Mouse (Mus musculus) activated CD4-positive, CD25-positive, alpha-beta regulatory T cell, adult 4 months (primary cell): ENCODE results near the gene Zfp385a. TPM values are rescaled to one million over a fixed set of nuclear protein-coding genes. Genes with fewer than 3 reads are reported as not detected.

Experiments
- ATAC-seq: one replicate; pipeline ENCODE4 v1.8.0; 2017
- polyA plus RNA-seq, 2 experiments: library from polyadenylated mRNA; unstranded; fragments of 100-300 nt; shearing (Covaris generic); gene quantifications; one replicate each; pipeline ENCODE4 v1.2.1; 2017

Gene Zfp385a
- polyA plus RNA-seq, 2 experiments from 2014 or later, result not detected

GRCm38 (mm10) chr15:103362950-103363349 lies 23.1 kb upstream of the Zfp385a start:
- ATAC-seq, result no peak

- ATAC-seq, result no peak
Measured at GRCm38 (mm10) chr15:103362333-103362732, 22.4 kb upstream of the Zfp385a start.

DNA sequence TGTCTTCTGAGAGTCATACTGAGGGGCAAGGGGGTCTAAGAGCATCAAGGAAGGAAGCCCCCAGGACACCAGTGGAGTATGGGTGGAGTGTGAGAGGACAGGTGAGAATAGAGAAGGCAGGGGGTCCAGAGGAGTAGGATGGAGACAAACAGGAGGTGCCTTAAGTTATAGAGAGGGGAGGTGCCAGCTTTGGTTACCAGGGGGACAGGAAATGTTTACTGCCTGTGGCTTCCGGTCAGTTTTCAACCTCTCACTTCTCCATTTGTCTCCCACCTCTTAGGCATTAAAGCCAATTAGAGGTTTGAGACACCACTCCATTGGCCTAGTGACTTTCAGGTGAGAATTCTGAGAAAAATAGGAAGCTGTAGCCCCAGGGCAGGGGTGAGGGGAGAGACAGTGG lies 21.4 kb upstream of the Zfp385a start:
- no peak for ATAC-seq

- no peak for ATAC-seq
Measured at GRCm38 (mm10) chr15:103359869-103360602, 20.1 kb upstream of the Zfp385a start.

- ATAC-seq, result no peak
Measured at GRCm38 (mm10) chr15:103359122-103359510, 19.2 kb upstream of the Zfp385a start.

GRCm38 (mm10) chr15:103358278-103359121 lies 18.6 kb upstream of the Zfp385a start:
- no peak for ATAC-seq

DNA sequence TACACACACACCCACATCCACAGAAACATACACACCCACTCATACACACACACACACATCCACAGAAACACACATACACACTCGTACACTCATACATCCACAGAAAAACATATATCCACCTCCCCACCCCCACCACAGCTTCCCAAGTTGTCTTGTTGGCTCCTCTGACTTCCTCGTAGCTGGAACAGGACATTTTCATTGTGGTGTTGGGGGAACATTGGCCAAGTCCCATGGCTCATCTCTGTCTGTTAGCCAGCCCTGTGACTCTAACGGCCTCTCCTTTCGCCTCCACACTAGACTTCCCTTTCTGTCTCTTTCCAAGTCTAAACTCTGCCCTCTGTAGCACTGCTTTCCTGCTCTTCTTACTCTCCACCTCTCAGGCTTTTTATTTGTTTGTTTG lies 17.9 kb upstream of the Zfp385a start:
- ATAC-seq, result no peak

DNA sequence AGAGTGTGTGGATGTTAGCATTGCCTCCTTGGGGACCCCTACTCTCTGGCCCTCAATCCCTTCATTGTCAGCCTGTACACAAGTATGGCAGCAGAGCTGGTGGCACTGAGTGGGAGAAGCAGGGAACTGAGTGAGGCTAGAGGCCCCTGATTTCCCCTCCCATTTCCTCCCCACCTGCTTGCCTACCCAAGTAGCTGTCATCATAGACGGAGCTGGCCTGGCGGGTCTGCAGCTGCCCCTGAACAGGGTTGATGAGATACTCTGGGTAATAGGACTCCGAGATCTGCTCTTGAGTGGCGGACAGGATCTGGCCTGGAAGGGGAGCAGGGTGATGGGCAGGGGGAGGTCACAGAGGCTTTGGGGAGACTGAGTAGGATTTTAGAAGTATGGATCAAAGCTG lies 16.2 kb upstream of the Zfp385a start:
- no peak for ATAC-seq

DNA sequence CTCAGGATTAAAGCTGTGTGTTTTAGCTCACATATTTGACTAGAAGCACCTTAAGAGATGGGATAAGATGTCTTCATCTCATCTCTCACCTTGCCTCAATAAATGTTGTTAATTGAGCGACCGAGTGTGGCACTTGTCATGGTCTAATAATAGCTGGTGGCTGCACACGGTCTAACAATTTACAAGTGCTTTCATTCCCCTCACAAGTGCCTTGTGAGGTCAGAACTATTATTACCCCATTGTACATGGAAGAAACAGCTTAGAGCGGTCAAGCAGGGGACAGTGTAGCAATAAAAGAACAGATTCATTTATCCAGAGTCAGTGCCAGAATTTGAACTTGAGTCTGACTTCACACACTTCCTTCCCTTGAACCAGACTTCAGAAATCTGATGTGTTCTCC lies 15.5 kb upstream of the Zfp385a start:
- ATAC-seq, result no peak

- no peak for ATAC-seq
Measured at GRCm38 (mm10) chr15:103354690-103355089, 14.8 kb upstream of the Zfp385a start.

DNA sequence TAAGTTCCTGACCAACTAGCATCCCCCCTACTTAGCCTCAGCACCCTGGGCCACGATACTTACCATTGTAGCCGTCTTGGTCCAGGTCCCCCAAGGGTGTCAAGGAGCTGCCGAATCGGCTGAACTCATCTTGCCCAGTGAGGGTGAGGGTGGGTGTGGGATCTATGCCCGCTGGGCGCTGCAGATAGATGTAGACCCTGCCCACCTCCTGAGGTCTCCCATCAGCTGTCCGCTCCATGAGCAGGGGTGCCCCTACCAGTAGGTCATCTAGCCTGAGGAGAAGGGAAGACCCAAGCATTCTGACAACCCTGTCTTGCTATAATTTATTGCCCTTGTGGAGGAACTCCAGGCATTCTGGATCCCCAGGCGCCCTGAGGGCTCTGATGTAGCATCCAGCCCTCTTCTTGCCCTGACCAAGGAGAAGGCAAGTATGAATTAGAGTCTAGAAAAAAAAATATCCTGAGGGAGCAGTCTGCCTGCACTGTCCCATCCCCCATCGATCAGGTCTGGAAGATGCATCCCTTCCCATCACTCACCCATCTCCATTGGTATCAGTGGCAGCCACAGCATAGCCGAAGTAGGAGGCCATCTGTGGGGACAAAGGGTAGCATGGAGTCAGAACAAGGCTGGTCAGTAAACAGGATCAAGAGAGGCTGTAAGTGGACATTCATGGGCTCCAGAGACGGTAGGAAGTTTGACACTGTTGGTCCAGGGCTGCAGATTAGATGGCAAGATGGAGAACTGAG lies 13.8 kb upstream of the Zfp385a start:
- no peak for ATAC-seq

GRCm38 (mm10) chr15:103352856-103353255 lies 13.0 kb upstream of the Zfp385a start:
- ATAC-seq, result peak; percentile 68

- ATAC-seq, result no peak
Measured at GRCm38 (mm10) chr15:103347275-103347684, 7.4 kb upstream of the Zfp385a start.

DNA sequence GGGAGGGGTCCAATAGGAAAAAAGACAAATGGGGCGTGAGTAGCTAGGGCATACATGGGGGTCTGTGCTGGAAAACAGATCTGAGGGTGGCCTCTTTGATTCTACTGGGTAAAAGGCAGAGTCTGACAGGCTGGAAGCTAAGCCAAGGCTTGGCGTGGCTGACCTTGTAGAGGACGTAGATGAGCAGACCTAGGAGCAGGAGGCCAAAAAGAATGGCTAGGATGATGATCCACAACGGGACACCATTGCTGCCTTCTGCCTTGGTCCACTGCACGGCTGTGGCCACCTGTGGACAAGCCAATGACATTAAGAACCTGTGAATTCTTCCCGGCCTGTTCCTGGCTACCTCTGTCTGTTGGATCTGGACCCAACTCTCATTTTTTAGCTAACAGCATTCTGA lies 5.9 kb upstream of the Zfp385a start:
- ATAC-seq, result no peak

DNA sequence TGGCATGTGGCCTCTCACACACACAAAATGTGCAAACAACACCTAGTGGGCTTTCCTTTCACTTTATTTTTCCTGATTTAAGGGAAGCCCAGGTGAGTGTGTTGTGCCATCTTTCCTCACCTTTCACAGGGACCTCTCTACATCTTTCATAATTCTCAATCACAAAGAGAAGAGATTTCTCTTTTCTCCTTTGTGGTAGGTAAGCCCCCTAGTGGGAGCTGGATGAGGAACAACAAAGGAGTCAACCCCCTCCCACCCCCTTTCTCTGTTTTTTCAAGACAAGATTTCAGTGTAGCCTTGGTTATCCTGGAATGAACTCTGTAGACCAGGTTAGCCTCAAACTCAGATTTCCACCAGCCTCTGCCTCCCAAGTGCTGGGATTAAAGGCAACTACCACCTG lies 3.7 kb upstream of the Zfp385a start:
- ATAC-seq, result no peak

DNA sequence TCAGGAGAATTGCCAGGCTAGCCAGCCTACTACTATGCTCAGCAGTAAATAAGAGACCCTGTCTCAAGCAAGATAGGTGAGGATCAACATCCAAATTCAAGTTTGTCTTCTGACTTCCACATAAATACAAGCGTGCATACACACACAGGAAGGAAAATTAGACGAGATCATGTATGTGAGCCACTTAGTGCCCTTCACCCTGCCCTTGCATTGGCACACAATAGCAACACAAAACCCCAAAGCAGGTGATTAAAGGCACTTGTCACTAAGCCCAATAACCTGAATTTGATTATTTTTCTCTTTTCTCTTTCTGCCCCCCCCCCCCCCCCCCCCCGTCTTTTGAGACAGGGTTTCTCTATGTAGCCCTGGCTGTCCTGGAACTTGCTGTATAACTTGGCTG lies 3.1 kb upstream of the Zfp385a start:
- no peak for ATAC-seq

- ATAC-seq, result peak; percentile 45
Measured at GRCm38 (mm10) chr15:103342415-103342814, 2.5 kb upstream of the Zfp385a start.

GRCm38 (mm10) chr15:103341547-103341946 lies 1.7 kb upstream of the Zfp385a start:
- ATAC-seq, result no peak

DNA sequence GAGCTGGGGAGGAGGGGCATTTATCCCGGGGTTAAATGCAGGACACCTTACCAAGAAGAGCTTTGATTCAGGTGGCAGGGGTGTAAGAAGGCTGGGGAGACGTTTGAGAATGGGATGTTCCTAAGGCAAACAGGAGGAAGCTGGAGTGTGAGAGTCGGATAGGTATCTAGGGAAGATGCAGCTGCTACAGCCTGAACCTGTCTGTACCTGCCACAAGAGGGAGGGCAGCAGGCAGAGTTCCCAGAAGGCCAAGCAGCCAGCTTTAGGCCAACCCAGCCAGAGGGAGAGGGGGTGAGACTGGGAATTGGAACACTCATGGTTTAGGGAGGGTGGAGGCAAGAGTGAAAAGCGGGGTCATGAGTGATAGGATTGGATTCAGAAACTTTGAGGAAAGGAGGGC lies 893 bp upstream of the Zfp385a start:
- no peak for ATAC-seq

- ATAC-seq, result no peak
Measured at GRCm38 (mm10) chr15:103339166-103339960, 530 bp downstream of the Zfp385a start.

DNA sequence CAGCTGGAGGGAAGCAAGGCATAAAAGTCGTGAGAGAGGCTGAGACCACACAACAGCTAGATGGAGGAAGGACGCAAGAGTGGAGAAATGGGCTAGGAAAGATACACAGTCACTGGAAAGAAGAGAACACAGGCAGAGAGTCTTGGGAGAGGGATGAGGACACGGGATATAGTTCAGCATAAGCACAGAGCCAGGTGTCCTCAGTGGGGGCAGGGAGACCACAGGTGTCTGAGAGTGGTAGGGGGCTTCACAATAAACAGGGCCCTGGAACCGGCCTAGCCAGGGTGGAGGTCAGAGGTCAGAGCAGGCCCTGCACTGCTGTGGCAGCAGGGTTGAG lies 1.1 kb downstream of the Zfp385a start:
- no peak for ATAC-seq

GRCm38 (mm10) chr15:103336996-103337667 lies 2.8 kb downstream of the Zfp385a start:
- no peak for ATAC-seq
